Mouse (Mus musculus): Measurements from ENCODE around the gene Esm1.

The Esm1 gene

DNA sequence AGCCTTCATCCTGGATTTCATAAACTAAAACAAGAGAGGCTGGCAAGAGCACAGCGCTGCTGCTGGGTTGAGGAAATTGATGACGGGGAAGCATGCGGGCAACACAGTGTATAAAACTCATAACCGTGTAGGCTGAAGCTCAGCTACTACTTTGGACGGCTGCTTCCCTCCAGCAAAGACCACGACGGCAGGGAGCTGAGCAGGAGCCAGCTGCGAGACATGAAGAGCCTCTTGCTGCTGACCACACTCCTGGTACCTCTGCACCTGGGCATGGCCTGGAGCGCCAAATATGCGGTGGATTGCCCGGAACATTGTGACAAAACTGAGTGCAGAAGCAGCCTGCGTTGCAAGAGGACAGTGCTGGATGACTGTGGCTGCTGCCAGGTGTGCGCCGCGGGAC is at the start of gene Esm1:
Gene Esm1 (plus strand): TSS at position 36 of the 400 bp plus-strand sequence.
- in situ Hi-C loops (cut with MboI; ENCODE audit: low sequenced_read_pairs), result no loop called here

GRCm38 (mm10) chr13:113164252-113165005 is 45.0 kb upstream of the Esm1 start:
- in situ Hi-C loops (cut with MboI; ENCODE audit: low sequenced_read_pairs), result no loop called here

DNA sequence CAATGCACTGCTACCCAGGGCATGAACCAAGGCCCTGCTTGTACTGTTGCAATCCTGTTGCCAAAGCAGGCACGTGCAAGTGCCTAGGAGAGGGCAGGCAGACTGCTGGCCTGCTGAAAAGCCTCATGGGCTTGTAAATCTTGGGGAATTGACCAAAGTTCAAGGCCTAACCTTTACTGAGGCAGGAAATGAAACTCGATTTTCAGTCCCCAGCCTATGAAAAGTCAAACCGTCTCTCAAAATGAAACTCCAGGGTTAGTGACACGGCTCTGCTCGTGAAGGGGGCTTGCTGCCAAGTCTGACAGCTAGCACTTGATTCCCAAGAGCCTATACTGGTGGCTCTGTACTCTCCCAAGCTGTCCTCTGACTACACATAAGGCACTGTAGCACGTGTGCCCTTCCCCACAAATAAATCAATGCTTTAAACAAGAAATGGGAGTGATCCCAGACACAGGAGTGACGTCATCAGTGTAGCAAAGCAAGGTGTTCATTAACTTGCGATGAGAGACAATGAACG is 41.4 kb upstream of the Esm1 start:
- in situ Hi-C loops (cut with MboI; ENCODE audit: low sequenced_read_pairs), result no loop called here

DNA sequence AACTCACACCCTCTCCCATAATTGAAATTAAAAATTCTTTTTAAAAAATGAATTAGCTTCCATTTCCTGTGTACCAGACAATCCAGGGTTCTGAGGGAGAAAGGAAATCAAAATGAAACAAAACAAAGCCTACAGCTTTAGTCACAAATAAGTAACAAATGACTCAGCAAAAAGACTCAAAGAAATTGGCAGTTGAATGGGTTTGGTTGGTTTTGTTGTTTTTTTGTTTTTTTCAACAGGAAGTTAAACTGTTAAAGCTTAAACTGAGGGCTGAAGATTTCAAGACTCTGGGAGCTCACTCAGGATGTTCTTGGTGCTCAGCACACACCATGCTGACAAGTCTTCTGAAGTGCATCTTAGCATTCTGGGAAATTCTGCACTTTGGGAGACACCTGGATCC is 39.2 kb upstream of the Esm1 start:
- in situ Hi-C loops (cut with MboI; ENCODE audit: low sequenced_read_pairs), result no loop called here

GRCm38 (mm10) chr13:113174162-113174561 is 35.3 kb upstream of the Esm1 start:
- in situ Hi-C loops (cut with MboI; ENCODE audit: low sequenced_read_pairs), result no loop called here

- in situ Hi-C loops (cut with MboI; ENCODE audit: low sequenced_read_pairs), result no loop called here
Observed at GRCm38 (mm10) chr13:113183310-113183709, 26.1 kb upstream of the Esm1 start.

GRCm38 (mm10) chr13:113183720-113184119 is 25.7 kb upstream of the Esm1 start:
- in situ Hi-C loops (cut with MboI; ENCODE audit: low sequenced_read_pairs), result no loop called here

DNA sequence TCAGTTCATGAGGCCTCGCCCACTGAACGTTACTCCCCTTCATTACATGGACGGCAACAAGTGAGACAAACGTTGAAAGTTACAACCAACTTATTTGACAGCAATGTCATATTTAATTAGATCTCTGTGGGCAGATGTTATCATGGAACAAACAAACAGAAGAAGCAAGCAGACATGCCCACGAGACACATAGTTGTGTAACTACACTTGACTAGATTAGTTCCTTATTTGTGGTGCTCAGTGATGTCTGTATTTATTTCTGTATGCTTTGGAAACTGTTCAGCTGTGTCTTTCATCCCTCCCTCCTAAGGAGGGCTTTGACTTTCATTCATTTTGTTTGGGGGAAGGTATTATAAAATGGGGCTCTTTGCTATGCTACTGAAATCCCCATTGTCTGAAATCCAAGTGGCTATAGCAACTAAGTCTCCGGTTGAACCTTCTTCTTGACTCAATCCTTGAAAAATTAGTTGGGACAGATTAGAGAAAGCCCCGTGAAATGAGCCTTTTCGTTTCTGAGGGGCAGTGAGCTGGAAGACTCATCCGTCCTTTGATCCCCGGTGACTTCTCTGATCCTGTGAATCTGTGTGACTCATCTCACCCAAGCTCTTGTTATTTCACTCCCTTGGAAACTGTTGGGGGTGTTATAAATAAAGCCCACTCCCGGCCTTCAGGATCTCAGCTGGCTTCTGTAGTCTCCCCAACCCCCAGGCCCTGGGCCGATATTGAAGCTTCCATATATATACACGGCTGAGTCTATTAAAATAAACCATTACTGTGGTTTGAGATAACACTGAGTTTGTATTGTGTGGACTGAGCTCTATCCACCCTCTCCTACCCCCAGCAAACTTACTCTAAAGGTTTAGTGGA is 12.4 kb upstream of the Esm1 start:
- in situ Hi-C loops (cut with MboI; ENCODE audit: low sequenced_read_pairs), result no loop called here

GRCm38 (mm10) chr13:113197872-113198502 is 11.5 kb upstream of the Esm1 start:
- in situ Hi-C loops (cut with MboI; ENCODE audit: low sequenced_read_pairs), result no loop called here

GRCm38 (mm10) chr13:113199331-113199730 is 10.1 kb upstream of the Esm1 start:
- in situ Hi-C loops (cut with MboI; ENCODE audit: low sequenced_read_pairs), result no loop called here

DNA sequence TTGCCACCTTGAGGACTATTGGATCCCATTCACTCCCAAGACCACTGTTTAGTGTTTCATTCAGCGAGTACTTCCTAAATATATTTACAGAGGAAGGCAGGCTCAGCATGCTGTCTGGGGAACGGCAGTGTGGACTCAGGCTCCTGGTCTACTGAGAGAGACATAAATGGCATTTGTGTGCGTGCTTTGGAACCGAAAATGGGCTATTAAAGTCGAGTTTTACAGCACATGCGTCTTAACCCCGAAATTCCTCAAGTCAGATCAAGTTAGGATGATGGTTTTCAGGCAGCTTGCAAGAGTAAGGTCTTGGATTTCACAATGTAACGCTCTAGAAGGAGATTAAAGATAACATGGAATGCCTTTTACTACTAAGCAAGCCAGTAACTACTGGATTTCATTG is 8.7 kb upstream of the Esm1 start:
- in situ Hi-C loops (cut with MboI; ENCODE audit: low sequenced_read_pairs), result no loop called here

DNA sequence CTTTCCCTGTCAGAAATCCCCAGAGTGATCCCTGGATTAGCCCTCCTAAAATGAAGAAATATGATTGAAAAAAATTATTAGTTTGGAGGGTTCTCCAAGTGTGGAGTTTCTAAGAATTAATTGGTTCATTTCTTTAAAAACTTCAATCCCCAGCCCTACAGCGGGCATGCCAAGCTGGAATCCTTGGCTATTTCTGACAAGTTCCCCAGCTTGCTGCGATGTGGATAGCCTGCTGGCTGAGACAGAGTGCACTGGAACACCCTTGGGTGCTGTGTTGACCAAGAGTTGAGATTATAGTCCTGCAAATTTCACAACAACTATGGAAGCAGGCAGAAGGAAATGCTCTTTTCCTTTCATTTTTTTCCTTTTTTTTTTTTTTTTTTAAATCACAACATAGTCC is 7.8 kb upstream of the Esm1 start:
- in situ Hi-C loops (cut with MboI; ENCODE audit: low sequenced_read_pairs), result no loop called here

DNA sequence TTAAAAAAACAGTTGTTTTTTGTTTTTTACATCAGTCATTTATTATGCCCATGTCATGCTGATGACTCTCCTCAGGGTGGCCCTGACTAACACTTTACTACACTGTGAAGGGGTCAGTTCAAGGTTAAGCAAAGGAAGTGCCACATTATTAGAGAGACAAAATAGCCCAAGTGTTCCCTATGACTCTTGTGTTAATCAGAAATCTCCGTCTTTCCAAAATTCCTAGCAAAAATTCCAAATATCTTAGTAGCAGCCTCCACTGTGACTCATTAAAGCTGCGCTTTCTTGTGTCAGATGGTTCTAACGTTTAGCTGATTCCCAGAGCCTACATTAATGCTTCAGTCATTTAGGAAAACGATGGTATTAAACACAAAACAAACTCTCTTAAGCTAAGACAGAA is 7.3 kb upstream of the Esm1 start:
- in situ Hi-C loops (cut with MboI; ENCODE audit: low sequenced_read_pairs), result no loop called here

DNA sequence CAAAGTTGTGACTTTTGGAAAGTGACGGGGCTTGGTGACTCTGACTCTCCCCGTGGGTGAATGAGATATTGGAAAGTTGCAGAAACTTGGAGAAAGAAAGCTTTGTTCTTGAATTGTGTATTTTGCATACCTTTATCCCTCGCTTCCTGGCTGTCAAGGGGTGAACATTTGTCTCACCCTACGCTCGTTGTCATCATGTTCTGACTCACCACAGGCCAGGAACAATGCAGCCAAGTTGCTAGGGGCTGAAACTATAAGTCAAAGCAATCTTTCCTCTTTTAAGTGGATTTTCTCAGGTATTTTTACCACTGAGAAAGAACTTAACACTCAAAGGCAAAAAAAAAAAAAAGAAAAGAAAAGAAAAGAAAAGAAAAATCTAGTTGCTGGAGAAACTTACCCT is 6.3 kb upstream of the Esm1 start:
- in situ Hi-C loops (cut with MboI; ENCODE audit: low sequenced_read_pairs), result no loop called here

DNA sequence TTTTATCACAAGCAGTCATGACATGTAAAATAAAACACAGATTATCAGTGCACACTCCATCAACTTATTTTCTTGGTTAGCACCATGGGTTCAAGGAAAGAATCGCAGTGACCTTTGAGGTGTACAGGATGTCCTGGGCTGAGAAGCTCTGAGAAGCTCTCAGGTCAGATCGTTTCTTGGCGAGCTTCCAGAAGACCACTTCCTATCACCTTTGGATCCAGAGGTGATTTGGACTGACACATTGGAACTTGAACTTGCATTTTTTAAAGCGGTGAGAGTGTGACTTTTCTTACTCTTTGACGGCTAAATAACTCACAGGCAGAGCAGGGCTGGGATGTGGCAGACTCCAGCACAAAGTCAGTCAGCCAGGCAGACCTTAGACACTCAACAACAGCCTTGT is 4.1 kb upstream of the Esm1 start:
- in situ Hi-C loops (cut with MboI; ENCODE audit: low sequenced_read_pairs), result no loop called here

GRCm38 (mm10) chr13:113211345-113211744 is 1.9 kb downstream of the Esm1 start:
- in situ Hi-C loops (cut with MboI; ENCODE audit: low sequenced_read_pairs), result no loop called here

DNA sequence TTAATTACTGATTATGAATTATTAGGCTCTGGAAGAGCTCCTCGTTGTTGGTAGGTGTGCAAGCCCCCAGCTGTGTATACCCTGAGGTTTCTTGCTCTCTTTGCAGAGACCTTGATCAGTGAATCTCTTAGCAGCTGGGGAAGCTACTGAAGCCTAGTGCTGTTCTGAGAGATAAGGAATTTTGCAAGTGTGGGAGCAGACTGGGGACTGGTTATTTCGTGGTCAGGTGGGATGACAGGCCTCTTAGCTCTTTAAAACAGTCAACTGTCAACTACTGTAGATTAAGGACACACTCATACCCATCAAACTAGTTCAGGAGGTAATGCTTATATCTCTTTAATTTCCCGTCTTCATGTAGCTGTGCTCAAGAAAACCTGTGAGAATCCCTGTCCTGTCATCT is 2.9 kb downstream of the Esm1 start:
- in situ Hi-C loops (cut with MboI; ENCODE audit: low sequenced_read_pairs), result no loop called here

DNA sequence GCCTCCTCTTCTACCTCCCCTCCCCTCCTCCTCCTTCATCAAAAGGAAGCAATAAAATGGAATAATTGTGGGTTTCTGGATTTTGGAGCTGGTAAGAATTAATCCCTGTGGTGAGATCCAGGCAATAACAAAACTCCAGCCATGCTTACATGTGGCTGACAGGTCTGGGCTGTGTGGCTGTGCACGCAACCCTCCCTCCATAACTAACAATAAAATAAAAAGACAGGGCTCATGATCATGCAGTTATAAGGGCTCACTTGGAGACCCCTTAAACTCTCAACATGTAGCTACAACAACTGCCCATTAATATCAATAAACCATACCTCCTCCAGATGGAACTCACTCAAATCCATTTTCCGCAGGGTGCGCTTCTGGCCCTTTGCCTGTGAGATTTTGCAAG is 4.4 kb downstream of the Esm1 start:
- in situ Hi-C loops (cut with MboI; ENCODE audit: low sequenced_read_pairs), result no loop called here

GRCm38 (mm10) chr13:113221851-113222250 is 12.4 kb downstream of the Esm1 start:
- in situ Hi-C loops (cut with MboI; ENCODE audit: low sequenced_read_pairs), result no loop called here

DNA sequence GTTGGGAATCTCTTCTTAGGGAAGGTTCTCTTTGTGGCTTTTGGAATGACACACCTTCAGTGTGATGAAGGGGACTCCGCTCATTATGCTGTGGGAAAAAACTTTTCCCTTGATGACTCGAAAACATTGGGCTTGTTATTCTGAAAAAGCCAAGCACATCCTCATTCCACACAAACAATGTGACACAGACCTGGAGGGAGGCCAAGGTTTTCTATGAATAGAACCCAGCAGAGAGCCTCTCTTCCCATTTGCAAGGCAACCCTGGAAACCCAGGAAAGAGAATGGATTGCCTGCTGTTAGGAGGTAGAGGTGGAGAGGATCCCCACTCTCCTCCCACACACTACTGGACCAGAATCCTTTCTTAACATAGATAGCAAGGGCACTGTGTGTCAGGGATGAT is 14.6 kb downstream of the Esm1 start:
- in situ Hi-C loops (cut with MboI; ENCODE audit: low sequenced_read_pairs), result no loop called here

DNA sequence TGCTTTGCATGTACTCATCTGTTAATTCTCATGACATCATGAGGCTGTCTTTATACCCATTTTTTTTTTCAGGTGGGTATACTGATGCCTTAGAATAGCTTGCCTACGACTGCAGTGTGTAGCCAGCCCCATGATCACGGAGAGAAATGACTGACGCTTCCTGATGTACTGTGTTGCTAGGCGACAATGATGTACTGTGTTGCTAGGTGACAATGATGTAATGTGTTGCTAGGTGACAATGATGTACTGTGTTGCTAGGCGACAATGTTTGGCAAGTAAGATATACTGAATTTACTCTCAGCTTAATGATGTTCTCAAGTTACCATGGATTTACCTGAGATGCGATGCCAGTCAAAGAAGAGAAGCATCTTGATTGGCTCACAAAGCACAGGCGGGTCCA is 16.4 kb downstream of the Esm1 start, which contains the start of gene Gzmk:
Gene Gzmk (minus strand): TSS at position 98 of the 400 bp plus-strand sequence.
- in situ Hi-C loops (cut with MboI; ENCODE audit: low sequenced_read_pairs), result no loop called here
